Mouse (Mus musculus): ENCODE measurements around the gene 4930524B15Rik. TPM values are rescaled to one million over a fixed set of nuclear protein-coding genes. Genes with fewer than 3 reads are reported as not detected.

Gene 4930524B15Rik
- polyA plus RNA-seq, 1 experiment from 2014 or later = 0.18 TPM

GRCm38 (mm10) chr11:32028605-32029004 is 63.2 kb downstream of the 4930524B15Rik start:
- no peak for TF ChIP-seq CTCF (IDR thresholded peaks at IDR 0.05; ENCODE audit: low read depth)
- ATAC-seq (replicated peaks; ENCODE audit: low FRiP score, low read depth) (no peak), DNase-seq (ENCODE audit: low spot score) (no peak)
- no peaks in the 10 kb centered on the region for H3K36me3 ChIP-seq (ENCODE audit: insufficient read depth, low read length)
- H3K27me3 ChIP-seq (ENCODE audit: insufficient read depth, low read length) = no peaks in the 10 kb centered on the region
- H3K4me2 ChIP-seq (ENCODE audit: low read length) = no peak overlapping the region
- H3K27ac ChIP-seq = no peak overlapping the region
- H3K9ac ChIP-seq (ENCODE audit: low read depth, low read length) = no peak overlapping the region
- H3K9me3 ChIP-seq (replicated peaks; ENCODE audit: low read length) = no peaks in the 10 kb centered on the region
- 82% methylated on average over 3 of the region's 3 CpGs for WGBS
- H3K4me3 ChIP-seq (replicated peaks; ENCODE audit: low read depth, low read length) = no peak overlapping the region
- 0 out of 2 replicates have a peak, but pooled peaks cover 7% of the 10 kb centered on the region for H3K4me1 ChIP-seq (replicated peaks; ENCODE audit: insufficient read depth, low read length)

Other genes starting within 250 kb of the 4930524B15Rik start
- 6.1 and 6.7 TPM in 2 replicates for gene Cpeb4, start 93.4 kb upstream of the 4930524B15Rik start, polyA plus RNA-seq (2015; fragmentation: Nextera tagmentation; extraction: Ambion mirVana)
- gene Nsg2, start 34.9 kb downstream of the 4930524B15Rik start, polyA plus RNA-seq (2015; fragmentation: Nextera tagmentation; extraction: Ambion mirVana) = 7.2 and 9.2 TPM in 2 replicates
- gene Il9r, start 234.7 kb downstream of the 4930524B15Rik start, polyA plus RNA-seq (2015; fragmentation: Nextera tagmentation; extraction: Ambion mirVana) = not detected in 2 replicates
- gene Snrnp25, start 239.8 kb downstream of the 4930524B15Rik start, polyA plus RNA-seq (2015; fragmentation: Nextera tagmentation; extraction: Ambion mirVana) = 49.5 and 49.6 TPM in 2 replicates